Mouse (Mus musculus): ENCODE measurements around the gene Tbc1d8. TPM values are rescaled to one million over a fixed set of nuclear protein-coding genes. Genes with fewer than 3 reads are reported as not detected.
A peak's percentile ranks its signal among the peaks of the same experiment; 100 is the strongest.

The Tbc1d8 gene
- polyA plus RNA-seq, 1 experiment from 2014 or later = 18.0 TPM

- no peaks in the 10 kb centered on the region for H3K36me3 ChIP-seq (ENCODE audit: insufficient read depth, low read length)
- no peaks in the 10 kb centered on the region for H3K4me1 ChIP-seq (ENCODE audit: insufficient read depth, low read depth, low read length)
- H3K4me3 ChIP-seq (ENCODE audit: low read depth, low read length) = no peak overlapping the region
- H3K4me2 ChIP-seq (replicated peaks; ENCODE audit: low read depth, low read length) = no peak overlapping the region
- no peak for DNase-seq (ENCODE audit: low spot score)
- ATAC-seq = peak; percentile 45
- H3K9me3 ChIP-seq (ENCODE audit: low read length) = no peaks in the 10 kb centered on the region
- no peaks in the 10 kb centered on the region for H3K27me3 ChIP-seq (replicated peaks; ENCODE audit: insufficient read depth, low read length)
- WGBS = 32% methylated on average over 15 of the region's 15 CpGs
- TF ChIP-seq CTCF (IDR thresholded peaks at IDR 0.05) (no peak), EP300 (IDR thresholded peaks at IDR 0.05) (no peak)
- H3K27ac ChIP-seq (ENCODE audit: low read length) = no peak overlapping the region
- no peak overlapping the region for H3K9ac ChIP-seq (replicated peaks; ENCODE audit: low read depth)
Observed at GRCm38 (mm10) chr1:39335561-39336196, 142.9 kb downstream of the Tbc1d8 start.

- no peak for TF ChIP-seq EP300 (IDR thresholded peaks at IDR 0.05)
- TF ChIP-seq CTCF (IDR thresholded peaks at IDR 0.05) = no peak
- H3K9me3 ChIP-seq (ENCODE audit: low read length) = no peaks in the 10 kb centered on the region
- no peaks in the 10 kb centered on the region for H3K27me3 ChIP-seq (replicated peaks; ENCODE audit: insufficient read depth, low read length)
- WGBS = 85% methylated on average over 4 of the region's 4 CpGs
- no peak overlapping the region for H3K4me3 ChIP-seq (ENCODE audit: low read depth, low read length)
- H3K27ac ChIP-seq (ENCODE audit: low read length) = no peak overlapping the region
- H3K4me1 ChIP-seq (ENCODE audit: insufficient read depth, low read depth, low read length) = no peaks in the 10 kb centered on the region
- DNase-seq (ENCODE audit: low spot score) = no peak
- no peak overlapping the region for H3K4me2 ChIP-seq (replicated peaks; ENCODE audit: low read depth, low read length)
- no peak for ATAC-seq
- no peaks in the 10 kb centered on the region for H3K36me3 ChIP-seq (ENCODE audit: insufficient read depth, low read length)
- no peak overlapping the region for H3K9ac ChIP-seq (replicated peaks; ENCODE audit: low read depth)
Observed at GRCm38 (mm10) chr1:39332456-39332855, 146.1 kb downstream of the Tbc1d8 start.

DNA sequence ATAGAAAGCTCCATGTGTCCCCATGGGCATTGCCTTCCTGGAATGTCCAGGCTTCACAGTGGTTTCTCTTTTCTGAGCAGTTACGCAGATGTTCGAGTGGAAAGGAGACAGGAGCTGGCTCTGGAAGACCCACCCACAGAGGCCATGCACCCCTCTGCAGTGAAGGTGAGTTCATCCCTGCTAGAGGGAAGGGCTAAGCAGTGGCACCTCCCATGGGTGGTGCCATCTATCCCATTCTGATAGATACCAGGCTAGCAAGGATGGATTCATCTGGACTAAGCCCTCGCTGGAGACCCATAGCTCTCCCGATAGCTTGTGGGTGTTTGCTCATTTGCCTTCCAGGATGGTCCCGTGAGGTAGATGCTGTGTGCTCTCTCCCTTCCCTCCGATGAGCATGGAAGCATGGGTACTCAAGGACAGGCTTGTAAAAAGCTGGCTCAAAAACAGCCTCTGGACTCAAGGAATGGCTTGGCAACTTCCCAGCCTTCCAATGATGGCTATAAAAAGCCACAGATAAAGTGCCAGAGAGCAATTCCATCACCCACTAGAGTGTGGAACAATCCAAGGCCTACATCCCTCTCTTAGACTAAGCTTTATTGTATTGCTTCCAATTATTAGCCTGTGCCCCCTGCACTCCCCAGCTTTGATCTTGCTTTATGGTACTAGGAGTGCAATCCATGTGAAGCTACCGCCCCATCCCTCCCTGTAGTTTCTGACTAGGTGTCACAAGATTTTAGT, 147.5 kb downstream of the Tbc1d8 start:
- Histone ChIP-seq H3K4me1 (ENCODE audit: insufficient read depth, low read depth, low read length) (no peaks in the 10 kb centered on the region), H3K9ac (replicated peaks; ENCODE audit: low read depth) (no peak overlapping the region), H3K9me3 (ENCODE audit: low read length) (no peaks in the 10 kb centered on the region), H3K36me3 (ENCODE audit: insufficient read depth, low read length) (no peaks in the 10 kb centered on the region), H3K27ac (ENCODE audit: low read length) (no peak overlapping the region), H3K4me3 (ENCODE audit: low read depth, low read length) (no peak overlapping the region), H3K27me3 (replicated peaks; ENCODE audit: insufficient read depth, low read length) (no peaks in the 10 kb centered on the region), H3K4me2 (replicated peaks; ENCODE audit: low read depth, low read length) (no peak overlapping the region)
- DNase-seq (ENCODE audit: low spot score) (no peak), ATAC-seq (no peak)
- 87% methylated on average over 7 of the region's 7 CpGs for WGBS
- TF ChIP-seq EP300 (IDR thresholded peaks at IDR 0.05) (no peak), CTCF (IDR thresholded peaks at IDR 0.05) (no peak)

DNA sequence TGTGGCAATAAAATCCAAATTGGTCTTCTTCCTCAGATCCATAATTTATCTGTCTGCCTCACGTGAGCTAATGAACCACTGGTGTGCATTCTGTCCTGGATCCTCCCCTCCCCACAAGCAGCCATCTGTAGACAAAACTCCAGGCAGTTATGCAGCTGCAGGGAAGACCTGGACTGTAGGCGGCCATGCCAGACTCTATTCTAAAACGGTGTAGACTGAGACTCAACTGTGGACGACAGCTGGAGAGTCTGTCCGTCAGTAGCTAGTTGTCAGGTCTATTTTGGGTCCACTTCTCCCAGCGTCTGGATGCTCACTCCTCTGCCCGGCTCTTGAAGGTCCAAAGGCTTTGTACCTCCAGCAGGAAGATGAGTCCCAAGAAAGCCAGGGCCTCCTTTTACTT, 151.0 kb downstream of the Tbc1d8 start:
- H3K4me3 ChIP-seq (ENCODE audit: low read depth, low read length) = no peak overlapping the region
- TF ChIP-seq EP300 (IDR thresholded peaks at IDR 0.05) (no peak), CTCF (IDR thresholded peaks at IDR 0.05) (no peak)
- H3K36me3 ChIP-seq (ENCODE audit: insufficient read depth, low read length) = no peaks in the 10 kb centered on the region
- no peak overlapping the region for H3K9ac ChIP-seq (replicated peaks; ENCODE audit: low read depth)
- 69% methylated on average over 7 of the region's 7 CpGs for WGBS
- H3K9me3 ChIP-seq (ENCODE audit: low read length) = no peaks in the 10 kb centered on the region
- no peak overlapping the region for H3K4me2 ChIP-seq (replicated peaks; ENCODE audit: low read depth, low read length)
- no peak for ATAC-seq
- no peaks in the 10 kb centered on the region for H3K27me3 ChIP-seq (replicated peaks; ENCODE audit: insufficient read depth, low read length)
- no peaks in the 10 kb centered on the region for H3K4me1 ChIP-seq (ENCODE audit: insufficient read depth, low read depth, low read length)
- DNase-seq (ENCODE audit: low spot score) = no peak
- H3K27ac ChIP-seq (ENCODE audit: low read length) = no peak overlapping the region

DNA sequence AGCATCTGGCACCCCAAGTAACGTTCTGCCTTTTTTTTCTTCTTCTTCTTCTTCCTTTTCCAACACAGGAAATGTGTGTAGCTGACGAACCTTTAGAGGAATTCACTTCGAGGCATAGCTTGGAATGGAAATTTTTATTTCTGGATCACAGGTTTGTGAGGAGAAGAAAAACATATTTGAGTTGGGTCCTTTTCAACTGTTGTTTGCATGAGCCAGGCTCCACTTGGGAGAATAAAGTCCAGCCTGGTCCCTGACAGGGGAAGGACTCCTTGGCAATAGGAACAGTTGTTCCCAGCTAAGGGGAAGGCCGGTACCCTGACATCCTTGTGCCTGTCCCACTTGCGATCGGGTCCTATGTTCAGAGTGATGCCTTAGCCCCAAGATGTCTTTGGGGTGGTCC, 153.3 kb downstream of the Tbc1d8 start:
- WGBS = 69% methylated on average over 6 of the region's 6 CpGs
- Histone ChIP-seq H3K4me2 (replicated peaks; ENCODE audit: low read depth, low read length) (no peak overlapping the region), H3K27ac (ENCODE audit: low read length) (no peak overlapping the region), H3K4me1 (ENCODE audit: insufficient read depth, low read depth, low read length) (no peaks in the 10 kb centered on the region), H3K9me3 (ENCODE audit: low read length) (no peaks in the 10 kb centered on the region), H3K4me3 (ENCODE audit: low read depth, low read length) (no peak overlapping the region), H3K27me3 (replicated peaks; ENCODE audit: insufficient read depth, low read length) (no peaks in the 10 kb centered on the region), H3K9ac (replicated peaks; ENCODE audit: low read depth) (no peak overlapping the region), H3K36me3 (ENCODE audit: insufficient read depth, low read length) (no peaks in the 10 kb centered on the region)
- TF ChIP-seq CTCF (IDR thresholded peaks at IDR 0.05) = no peak
- TF ChIP-seq EP300 (IDR thresholded peaks at IDR 0.05) = no peak
- ATAC-seq (no peak), DNase-seq (ENCODE audit: low spot score) (no peak)

DNA sequence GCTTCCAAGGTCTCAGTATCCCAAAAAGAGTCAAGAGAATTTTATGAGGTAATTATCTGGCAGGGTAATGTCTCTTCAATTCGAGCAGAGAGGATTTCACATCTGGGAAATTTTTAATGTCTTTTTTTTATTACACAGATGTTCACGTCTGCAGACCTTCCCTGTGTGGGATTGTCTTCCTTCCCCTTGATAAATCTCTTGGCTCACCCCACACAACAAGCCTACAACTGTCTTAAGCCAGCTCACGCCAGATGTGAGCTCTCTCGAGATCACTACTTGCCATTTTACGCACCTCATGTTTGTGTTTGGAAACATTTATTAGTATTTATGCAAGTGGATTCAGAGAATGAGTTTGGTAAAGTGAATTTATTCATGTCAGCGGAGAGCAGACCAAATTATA, 156.6 kb downstream of the Tbc1d8 start:
- H3K4me2 ChIP-seq (replicated peaks; ENCODE audit: low read depth, low read length) = no peak overlapping the region
- H3K27ac ChIP-seq (ENCODE audit: low read length) = no peak overlapping the region
- H3K9ac ChIP-seq (replicated peaks; ENCODE audit: low read depth) = no peak overlapping the region
- H3K9me3 ChIP-seq (ENCODE audit: low read length) = no peaks in the 10 kb centered on the region
- peaks cover 12% of the 10 kb centered on the region; the same call in 1 of the 2 replicates for H3K4me1 ChIP-seq (ENCODE audit: insufficient read depth, low read depth, low read length)
- H3K4me3 ChIP-seq (ENCODE audit: low read depth, low read length) = no peak overlapping the region
- ATAC-seq (no peak), DNase-seq (ENCODE audit: low spot score) (no peak)
- H3K36me3 ChIP-seq (ENCODE audit: insufficient read depth, low read length) = no peaks in the 10 kb centered on the region
- WGBS = 69% methylated on average over 6 of the region's 6 CpGs
- H3K27me3 ChIP-seq (replicated peaks; ENCODE audit: insufficient read depth, low read length) = no peaks in the 10 kb centered on the region
- no peak for TF ChIP-seq CTCF (IDR thresholded peaks at IDR 0.05)
- TF ChIP-seq EP300 (IDR thresholded peaks at IDR 0.05) = no peak

Other genes with a start within 250 kb of the Tbc1d8 start
- gene Rpl31, start 110.9 kb downstream of the Tbc1d8 start, polyA plus RNA-seq (2015; fragmentation: Nextera tagmentation; extraction: Ambion mirVana) = 379 and 423 TPM in 2 replicates
- 10.0 and 10.7 TPM in 2 replicates for gene Cnot11, start 56.2 kb upstream of the Tbc1d8 start, polyA plus RNA-seq (2015; fragmentation: Nextera tagmentation; extraction: Ambion mirVana)
- 25.1 and 31.0 TPM in 2 replicates for gene Rnf149, start 98.7 kb upstream of the Tbc1d8 start, polyA plus RNA-seq (2015; fragmentation: Nextera tagmentation; extraction: Ambion mirVana)
- gene Creg2, start 172.7 kb upstream of the Tbc1d8 start, polyA plus RNA-seq (2015; fragmentation: Nextera tagmentation; extraction: Ambion mirVana) = 0.10 and 0.11 TPM in 2 replicates
- gene Rfx8, start 242.2 kb upstream of the Tbc1d8 start, polyA plus RNA-seq (2015; fragmentation: Nextera tagmentation; extraction: Ambion mirVana) = 0.24 and 0.27 TPM in 2 replicates